Mouse (Mus musculus): ENCODE results near the gene Myl3. TPM values are rescaled to one million over a fixed set of nuclear protein-coding genes. Genes with fewer than 3 reads are reported as not detected.

The Myl3 gene
- total RNA-seq (2012; rRNA removed) = not detected in 2 replicates
- not detected in 2 replicates for total RNA-seq (2014; rRNA removed)
- not detected in 2 replicates for polyA plus RNA-seq (2012; ENCODE audit: insufficient read length, low read depth)

DNA sequence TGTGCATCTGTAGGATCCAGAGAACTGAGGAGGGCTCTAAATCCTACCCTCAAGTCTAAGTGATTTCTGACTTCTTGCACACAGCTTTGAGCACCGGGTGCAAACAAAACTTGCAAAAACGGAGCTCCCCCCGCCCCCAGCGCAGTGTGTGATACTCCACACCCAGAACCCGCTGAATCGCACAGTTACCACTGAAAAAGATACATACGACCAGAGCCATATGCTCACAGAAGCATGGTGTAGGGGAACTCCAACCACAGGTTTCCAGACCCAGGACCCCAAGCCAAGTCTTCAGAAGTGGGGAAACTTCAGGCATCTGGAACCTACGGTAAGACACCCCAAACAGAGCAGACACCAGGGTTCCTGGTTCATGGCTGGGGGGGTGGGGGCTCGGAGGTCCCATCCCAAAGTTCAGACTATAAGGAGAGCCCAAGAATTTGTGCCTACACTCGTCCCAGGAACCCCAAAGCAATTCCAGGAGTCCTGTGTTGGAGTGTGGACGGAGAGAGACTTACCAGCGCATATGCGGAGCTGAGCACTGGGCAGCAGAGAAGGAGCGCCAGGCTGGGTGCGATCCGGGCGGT, at the start of gene Myl3:
TSS of gene Myl3 (plus strand) at position 151 of the 584 bp plus-strand sequence.
- H3K4me2 ChIP-seq (ENCODE audit: insufficient read depth, low read depth, poor library complexity, severe bottlenecking) = peak within 1 kb of the TSS; percentile 87

DNA sequence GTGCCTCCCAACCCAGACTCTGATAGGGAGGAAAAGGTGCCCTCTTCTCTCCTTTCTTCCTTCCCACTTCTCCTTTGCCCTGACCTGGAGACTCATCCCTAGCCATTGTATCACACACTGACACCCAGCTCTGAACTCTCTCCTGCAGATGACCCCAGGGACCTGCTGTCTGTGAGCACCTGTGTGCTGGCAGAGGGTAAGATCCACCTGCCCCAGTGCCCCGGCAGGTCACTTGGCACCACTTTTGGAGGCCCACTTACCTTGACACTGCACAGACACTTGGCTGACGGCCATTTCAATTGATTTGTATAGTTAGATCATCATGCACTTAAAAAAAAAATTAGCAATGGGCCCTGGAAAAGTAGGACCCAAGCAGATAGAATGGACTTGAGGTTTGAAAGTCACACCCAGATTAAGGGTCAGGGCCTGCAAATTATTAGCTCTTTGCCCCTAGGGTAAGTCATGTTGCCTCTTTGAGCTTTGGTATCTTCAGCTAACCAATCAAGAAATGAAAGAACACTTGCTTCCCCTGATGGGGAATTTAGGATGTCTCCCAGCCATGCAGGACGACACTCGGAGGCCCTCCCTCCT, 46.4 kb upstream of the Myl3 start:
- H3K79me2 ChIP-seq (replicated peaks; ENCODE audit: control insufficient read depth, extremely low read depth, insufficient read depth, poor library complexity, severe bottlenecking) = no peaks in the 10 kb centered on the region
- dilution Hi-C loops (cut with MboI; ENCODE audit: extremely low pct_ligation_motif_present, extremely low pct_unique_long_range_greater_than_20kb, low sequenced_read_pairs) (no loop called here), in situ Hi-C loops (cut with MboI; ENCODE audit: low pct_ligation_motif_present, low pct_unique_long_range_greater_than_20kb, low sequenced_read_pairs) (no loop called here)
- H3K4me2 ChIP-seq (ENCODE audit: insufficient read depth, low read depth, poor library complexity, severe bottlenecking) = no peak overlapping the region
- no peaks in the 10 kb centered on the region for H3K9me3 ChIP-seq (replicated peaks; ENCODE audit: low read length)
- H3K27ac ChIP-seq (ENCODE audit: insufficient read depth, low read depth) = no peak overlapping the region
- peaks cover 20 to 84% of the 10 kb centered on the region in 2 experiments for H3K36me3 ChIP-seq (replicated peaks in 1 of 2; ENCODE audit: control insufficient read depth in 1 of 2, insufficient read depth in 1 of 2, low read length in 1 of 2)
- H3K4me3 ChIP-seq (replicated peaks in 1 of 3; ENCODE audit: low read depth in 2 of 3, low read length in 2 of 3, poor library complexity in 1 of 3) = no peak overlapping the region
- no peaks in the 10 kb centered on the region for H3K27me3 ChIP-seq (replicated peaks)
- TF ChIP-seq MAZ (IDR thresholded peaks at IDR 0.05; ENCODE audit: low read depth, low read length) (no peak), MAX (IDR thresholded peaks at IDR 0.05; ENCODE audit: low read length) (no peak), ETS1 (conservative IDR thresholded peaks at IDR 0.05; ENCODE audit: low read depth, low read length) (no peak), POLR2A (IDR thresholded peaks at IDR 0.05; ENCODE audit: low read depth, low read length) (no peak), NRF1 (IDR thresholded peaks at IDR 0.05; ENCODE audit: low read depth, low read length) (no peak), SIN3A (IDR thresholded peaks at IDR 0.05; ENCODE audit: low read length) (no peak), TCF12 (IDR thresholded peaks at IDR 0.05; ENCODE audit: low read depth, low read length) (no peak), CTCF (conservative IDR thresholded peaks at IDR 0.05 in 1 of 2, IDR thresholded peaks at IDR 0.05 in 1 of 2; ENCODE audit: low read depth in 2 of 2, low read length in 2 of 2) (no peak)
- DNase-seq (ENCODE audit: extremely low read depth) = no peak
- H3K4me1 ChIP-seq (ENCODE audit: control insufficient read depth in 1 of 2, insufficient read depth in 2 of 2) = no peaks in the 10 kb centered on the region
- H3K9ac ChIP-seq (ENCODE audit: insufficient read depth, low read depth) = no peak overlapping the region

More for the DNA sequence above, at the start of gene Myl3:
- Histone ChIP-seq H3K79me2 (replicated peaks; ENCODE audit: control insufficient read depth, extremely low read depth, insufficient read depth, poor library complexity, severe bottlenecking) (no peaks in the 10 kb centered on the region), H3K4me3 (replicated peaks in 1 of 3; ENCODE audit: low read depth in 2 of 3, low read length in 2 of 3, poor library complexity in 1 of 3) (peak within 1 kb of the TSS in 2 of 3 experiments; percentile 5 to 68), H3K9ac (ENCODE audit: insufficient read depth, low read depth) (peak within 1 kb of the TSS; percentile 49), H3K4me1 (ENCODE audit: control insufficient read depth in 1 of 2, insufficient read depth in 2 of 2) (peaks cover 2 to 4% of the 10 kb centered on the region in 2 experiments; a peak in 1 of 4 replicates), H3K9me3 (replicated peaks; ENCODE audit: low read length) (peaks cover 2% of the 10 kb centered on the region), H3K27me3 (replicated peaks) (peaks cover 75% of the 10 kb centered on the region), H3K36me3 (replicated peaks in 1 of 2; ENCODE audit: control insufficient read depth in 1 of 2, insufficient read depth in 1 of 2, low read length in 1 of 2) (no peaks in the 10 kb centered on the region), H3K27ac (ENCODE audit: insufficient read depth, low read depth) (no peak within 1 kb of the TSS)
- DNase-seq (ENCODE audit: extremely low read depth) = no peak
- no peak for TF ChIP-seq UBTF (IDR thresholded peaks at IDR 0.05; ENCODE audit: low read depth, low read length)
- TF ChIP-seq KAT2A (IDR thresholded peaks at IDR 0.05; ENCODE audit: insufficient replicate concordance, low read length) = no peak
- no peak for TF ChIP-seq MAX (IDR thresholded peaks at IDR 0.05; ENCODE audit: low read length)
- no peak for TF ChIP-seq MXI1 (IDR thresholded peaks at IDR 0.05; ENCODE audit: low read depth, low read length)
- TF ChIP-seq CHD2 (IDR thresholded peaks at IDR 0.05; ENCODE audit: low read length) = no peak
- no peak for TF ChIP-seq ELF1 (IDR thresholded peaks at IDR 0.05; ENCODE audit: low read depth, low read length)
- no peak for TF ChIP-seq MYC (IDR thresholded peaks at IDR 0.05; ENCODE audit: low read depth, low read length)
- dilution Hi-C loops (cut with MboI; ENCODE audit: extremely low pct_ligation_motif_present, extremely low pct_unique_long_range_greater_than_20kb, low sequenced_read_pairs) = no loop called here
- in situ Hi-C loops (cut with MboI; ENCODE audit: low pct_ligation_motif_present, low pct_unique_long_range_greater_than_20kb, low sequenced_read_pairs) = no loop called here
